Mouse (Mus musculus) c-Kit-negative CD71-positive TER-119-positive erythroid progenitor cells, embryonic 14.5 days (primary cell): ENCODE measurements around the gene A930009A15Rik.

ENCODE experiments used
- DNase-seq: peaks from one replicate; pipeline ENCODE4 v3.0.0-alpha.2; 2013; ENCODE audit warnings: low read depth, low spot score

The A930009A15Rik gene

DNA sequence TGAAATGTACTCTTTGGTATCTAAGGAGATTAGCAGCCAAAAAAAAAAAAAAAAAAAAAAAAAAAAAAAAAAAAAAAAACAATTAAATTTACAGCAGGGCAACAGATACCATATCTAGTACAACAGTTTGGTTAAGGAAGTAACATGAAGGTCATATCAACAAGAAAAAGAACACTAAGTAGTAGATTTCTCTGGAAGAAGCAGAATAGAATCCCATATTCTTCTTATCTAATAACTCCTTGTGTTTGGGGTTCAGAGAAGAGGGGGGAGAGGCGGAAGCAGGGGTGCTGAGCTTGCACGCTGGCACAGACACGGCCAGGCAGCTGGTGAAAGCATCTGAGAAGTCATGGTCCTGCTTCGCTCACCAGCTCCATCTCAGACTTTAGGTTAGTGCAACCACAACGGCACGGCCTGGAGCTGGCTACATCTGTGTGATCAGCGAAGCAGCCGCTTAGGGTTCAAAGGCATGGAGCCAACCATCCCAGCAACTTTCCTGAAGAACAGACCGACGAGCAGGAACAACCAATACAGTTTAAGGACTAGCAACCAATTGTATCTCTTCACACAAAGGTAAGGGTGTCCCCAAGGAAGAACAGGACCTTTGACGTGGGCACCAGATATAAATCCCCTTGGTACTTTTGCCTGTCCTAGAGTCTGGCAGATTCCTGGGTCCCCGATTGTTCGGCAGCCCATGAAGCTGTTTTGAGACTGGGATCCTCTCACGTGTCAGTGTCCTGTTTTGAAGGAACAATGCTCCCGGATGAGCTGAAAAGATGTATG is at the start of gene A930009A15Rik:
A930009A15Rik (plus strand) TSS at position 275 of the 780 bp plus-strand sequence.
- no peak for DNase-seq

DNA sequence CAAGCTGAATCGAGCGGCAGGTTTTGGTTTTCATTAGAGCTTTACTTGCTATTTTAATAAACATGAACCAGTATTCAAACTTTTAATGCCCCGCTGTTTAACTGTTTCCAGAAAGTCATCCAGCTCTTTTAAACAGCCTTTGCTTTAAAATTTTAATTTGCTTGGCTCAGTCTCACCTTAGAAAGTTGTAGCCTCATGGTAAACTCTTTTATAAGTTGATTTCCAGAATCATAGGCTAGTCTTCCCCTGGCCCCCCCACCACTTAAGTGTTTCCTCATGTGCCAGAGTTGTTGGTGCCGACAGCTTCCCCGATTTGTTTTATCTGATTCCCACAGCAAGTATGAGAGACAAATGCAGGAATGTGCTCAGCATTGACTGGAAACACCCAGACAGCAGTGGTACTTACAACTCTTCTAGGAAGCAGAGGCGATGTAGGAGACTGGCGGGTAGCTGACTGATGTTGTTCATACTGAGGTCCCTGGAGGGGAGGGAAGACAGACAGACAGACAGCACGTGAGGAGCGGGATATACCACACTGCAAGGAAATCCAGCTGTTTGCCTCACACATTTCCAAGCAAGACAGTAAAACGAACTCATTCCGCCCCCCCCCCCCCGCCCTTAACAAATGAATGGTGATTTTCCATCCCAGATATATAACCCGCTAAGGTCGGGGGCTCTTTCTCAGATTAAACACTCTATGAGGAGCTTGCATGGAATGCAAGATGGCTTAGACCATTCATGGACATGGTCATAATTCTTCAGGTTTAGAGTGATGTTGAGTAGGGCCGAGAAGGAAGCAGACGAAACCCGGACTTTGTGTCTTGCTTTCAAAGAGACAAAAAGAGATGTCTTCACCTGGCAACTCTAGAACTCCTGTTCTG is 49.3 kb upstream of the A930009A15Rik start:
- DNase-seq = no peak

DNA sequence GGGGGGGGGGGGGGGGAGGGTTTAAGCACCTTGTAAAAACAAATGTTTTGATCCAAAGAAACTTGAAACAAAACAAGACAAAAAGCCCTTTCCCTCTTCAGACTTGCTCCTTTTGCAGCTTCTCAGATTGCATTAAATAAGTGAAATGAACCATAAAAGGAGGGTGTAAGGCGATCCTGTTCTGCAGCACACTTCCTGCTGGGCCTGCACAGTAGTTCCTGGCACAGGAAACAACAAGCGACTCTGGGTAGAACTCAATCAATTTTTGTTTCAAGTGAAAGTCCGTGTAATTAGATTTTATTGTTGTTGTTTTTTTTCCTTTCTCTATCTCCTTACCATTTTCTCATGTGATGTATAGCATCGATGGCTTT is 48.7 kb upstream of the A930009A15Rik start:
- no peak for DNase-seq

DNA sequence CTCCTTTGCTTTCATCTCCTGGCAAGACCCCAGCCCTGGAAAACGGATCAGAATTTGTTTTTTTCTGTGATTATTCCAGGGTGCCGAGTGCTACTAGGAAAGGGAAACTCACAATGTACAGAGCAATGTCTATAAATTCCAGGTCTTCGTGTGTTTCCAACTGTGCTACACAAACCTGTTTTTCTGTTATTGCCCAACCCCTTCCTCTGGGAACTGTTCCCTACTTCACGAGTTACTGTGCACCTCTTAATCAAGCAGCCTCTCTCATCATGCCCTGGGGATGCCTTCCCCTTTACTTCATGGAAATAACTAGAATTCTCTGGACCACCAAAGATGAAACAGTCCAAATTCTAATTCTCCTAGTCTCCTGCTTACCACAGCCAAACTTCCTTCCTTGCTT is 40.9 kb upstream of the A930009A15Rik start:
- no peak for DNase-seq

DNA sequence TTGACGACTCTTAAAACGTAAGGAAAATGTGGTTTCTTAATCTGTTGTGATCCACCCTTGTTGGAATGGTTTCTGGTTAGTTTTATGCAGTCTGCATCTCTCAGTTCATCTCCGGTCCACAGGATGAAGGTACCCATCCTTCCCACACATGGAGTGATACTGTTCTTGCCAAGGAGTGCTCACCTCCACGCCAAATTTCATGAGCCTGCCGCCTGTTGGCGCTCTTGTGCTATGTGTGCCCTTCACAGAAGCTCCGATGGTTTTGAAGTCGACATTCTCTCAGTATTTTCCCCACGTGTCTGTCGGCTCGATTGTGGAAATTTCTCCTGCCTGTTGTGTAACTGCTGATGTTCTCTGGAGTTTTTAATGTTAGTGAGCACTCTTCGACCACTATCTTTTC is 40.0 kb upstream of the A930009A15Rik start:
- no peak for DNase-seq

DNA sequence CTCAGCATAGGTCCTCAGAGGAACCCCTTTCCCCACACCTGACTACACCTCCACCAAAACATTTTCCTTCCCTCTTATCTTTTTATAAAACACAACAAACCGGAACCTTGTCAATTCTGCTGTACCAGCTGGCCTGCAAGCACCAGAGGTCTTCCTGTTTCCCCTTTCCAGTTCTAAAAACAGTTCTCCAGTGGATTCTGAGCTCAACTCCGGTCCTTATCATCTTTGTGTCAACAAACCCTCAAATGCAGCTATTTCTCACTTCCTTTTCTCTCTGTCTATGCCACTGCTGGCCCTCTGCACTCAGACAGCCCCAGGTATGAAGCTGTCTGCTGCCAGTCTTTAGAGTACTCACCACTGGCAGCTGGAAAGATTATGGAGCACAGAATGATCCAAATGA is 39.0 kb upstream of the A930009A15Rik start:
- DNase-seq = no peak

DNA sequence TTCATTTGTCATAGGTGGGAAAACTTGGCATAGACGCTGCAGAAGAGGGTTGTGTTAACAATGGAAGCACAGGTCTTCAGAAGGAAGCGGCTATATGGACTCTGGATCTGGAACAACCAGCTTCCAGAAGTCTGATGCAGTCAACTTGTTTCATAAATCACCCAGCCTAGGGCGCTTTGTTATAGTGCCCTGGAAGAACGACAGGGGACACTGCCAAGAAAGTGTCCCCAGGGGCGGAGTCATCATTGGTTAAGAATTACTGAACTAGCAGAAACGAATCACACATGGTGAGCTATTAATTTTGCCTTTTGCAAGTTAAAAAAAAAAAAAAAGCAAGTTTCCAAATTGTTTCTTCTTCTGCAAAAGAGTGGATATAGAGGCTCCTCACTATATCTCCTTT is 26.9 kb upstream of the A930009A15Rik start:
- DNase-seq = no peak

DNA sequence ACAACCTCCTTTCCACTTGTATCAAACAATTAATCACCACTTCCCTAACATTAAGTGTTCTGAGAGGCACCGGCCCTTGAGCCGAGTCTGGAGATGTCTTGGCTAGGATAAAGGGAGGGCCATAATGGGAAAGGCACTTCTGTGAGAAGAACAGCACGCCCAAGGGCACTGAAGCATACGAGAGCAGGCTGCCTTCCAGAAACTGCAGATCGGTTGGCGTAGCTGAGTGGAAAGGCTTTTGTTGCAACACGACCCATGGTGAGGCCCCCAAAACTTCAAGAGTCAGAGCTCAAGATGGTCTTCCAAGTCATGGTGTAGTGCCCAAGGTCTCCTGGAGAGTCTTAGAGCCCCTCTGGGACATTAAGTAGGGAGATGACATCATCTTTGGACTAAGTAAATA is 19.5 kb upstream of the A930009A15Rik start:
- DNase-seq = no peak

DNA sequence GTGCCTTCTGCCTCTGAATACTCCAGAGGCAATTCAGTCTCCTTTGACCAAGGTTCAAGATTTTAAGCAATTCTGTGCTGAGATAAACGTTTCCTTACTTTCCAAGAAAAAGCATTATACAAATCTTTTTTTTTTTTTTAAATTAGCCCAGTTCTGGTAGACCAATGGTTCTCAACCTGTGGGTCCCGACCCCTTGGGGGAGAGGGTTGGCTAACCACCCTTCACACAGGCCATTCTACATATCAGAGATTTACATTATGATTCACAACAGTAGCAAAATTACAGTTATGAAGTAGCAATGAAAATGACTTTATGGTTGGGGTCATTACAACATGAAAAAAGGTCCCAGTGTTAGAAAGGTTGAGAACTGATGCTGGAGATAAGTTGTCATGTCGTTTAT is 18.7 kb upstream of the A930009A15Rik start:
- DNase-seq = no peak

DNA sequence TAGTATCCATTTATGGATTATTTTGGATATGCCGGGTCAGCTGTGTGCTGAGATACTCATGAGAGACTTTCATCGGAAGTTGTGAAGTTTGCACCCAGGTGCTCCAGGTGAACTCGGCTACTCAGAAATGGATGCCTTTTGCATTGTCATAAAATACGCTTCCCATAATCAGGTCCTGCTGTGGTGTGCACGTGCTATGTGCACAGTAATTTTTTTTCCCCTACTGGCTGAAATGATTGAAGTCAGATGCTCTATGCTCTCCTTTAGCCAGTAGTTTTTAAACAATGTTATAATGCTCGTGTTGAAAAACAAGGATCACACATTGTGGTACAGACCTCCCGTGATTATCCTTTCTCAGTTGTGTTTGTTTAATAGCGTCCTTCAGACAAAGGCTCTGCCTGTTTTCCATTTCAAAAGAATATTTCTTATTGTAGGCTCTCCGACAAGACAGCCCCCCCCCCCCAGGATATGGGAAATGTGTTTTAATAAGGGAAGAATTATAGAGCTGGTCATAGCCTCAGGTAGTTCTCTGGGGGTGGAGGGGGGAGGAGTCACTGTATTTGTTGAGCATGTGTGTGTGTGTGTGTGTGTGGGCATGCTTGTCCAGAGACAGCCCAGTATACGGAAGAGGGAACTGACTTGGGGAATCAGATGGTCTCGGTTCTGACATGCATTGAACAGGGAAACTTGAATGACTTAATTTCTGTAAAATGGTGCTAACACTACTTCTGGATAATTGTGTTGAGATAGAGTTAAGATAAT is 16.3 kb upstream of the A930009A15Rik start:
- DNase-seq = no peak

DNA sequence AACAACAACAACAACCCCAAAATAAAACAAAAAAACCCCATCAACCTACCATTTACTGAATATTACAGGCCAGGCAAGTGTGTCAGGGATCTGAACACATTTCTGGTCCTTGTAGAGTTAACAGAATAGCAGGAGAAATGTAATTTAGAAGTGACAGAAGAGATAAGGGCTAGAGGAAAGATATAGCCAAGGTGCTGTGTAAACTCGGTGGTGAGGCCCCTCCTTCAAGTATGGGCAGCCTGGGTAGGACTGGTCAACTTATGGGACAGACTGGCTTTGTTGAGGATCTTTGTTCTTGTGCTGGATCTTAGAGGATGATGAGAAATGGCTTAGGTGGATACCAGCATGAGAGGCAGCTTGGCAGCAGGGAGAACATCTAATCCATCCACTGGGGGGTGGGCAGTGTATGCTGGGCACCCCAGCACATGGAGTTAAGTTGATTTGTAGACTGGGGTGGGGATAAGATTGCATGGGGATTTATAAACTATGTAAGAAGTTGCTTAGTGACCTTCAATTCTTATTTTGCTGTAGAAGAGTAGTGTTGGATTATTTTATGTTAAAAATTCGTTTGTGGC is 14.5 kb upstream of the A930009A15Rik start:
- no peak for DNase-seq

DNA sequence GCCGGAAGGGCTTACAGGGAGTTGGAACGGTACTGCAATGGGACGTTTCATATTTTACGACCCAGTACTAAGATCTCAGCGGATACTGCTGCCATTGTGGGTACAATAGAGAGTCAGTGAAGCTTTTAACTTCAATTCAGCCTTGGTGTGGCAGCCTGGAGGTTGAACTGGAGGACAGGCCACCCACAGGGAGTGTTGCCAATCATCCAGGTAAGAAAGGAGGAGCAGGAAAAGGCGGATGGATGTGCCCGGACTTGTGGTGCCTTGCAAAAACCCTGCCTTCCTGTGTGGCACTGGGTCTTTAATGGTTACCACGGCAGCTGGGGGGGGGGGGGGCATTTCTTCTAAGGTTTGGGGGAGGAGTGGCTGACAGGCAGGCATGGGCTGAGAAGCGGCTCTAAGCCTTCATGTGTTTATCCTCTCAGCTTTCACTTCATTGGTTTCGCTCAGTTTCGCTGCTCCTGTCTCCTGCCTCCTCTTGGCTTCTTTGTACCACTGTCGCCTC is 13.0 kb upstream of the A930009A15Rik start:
- no peak for DNase-seq

DNA sequence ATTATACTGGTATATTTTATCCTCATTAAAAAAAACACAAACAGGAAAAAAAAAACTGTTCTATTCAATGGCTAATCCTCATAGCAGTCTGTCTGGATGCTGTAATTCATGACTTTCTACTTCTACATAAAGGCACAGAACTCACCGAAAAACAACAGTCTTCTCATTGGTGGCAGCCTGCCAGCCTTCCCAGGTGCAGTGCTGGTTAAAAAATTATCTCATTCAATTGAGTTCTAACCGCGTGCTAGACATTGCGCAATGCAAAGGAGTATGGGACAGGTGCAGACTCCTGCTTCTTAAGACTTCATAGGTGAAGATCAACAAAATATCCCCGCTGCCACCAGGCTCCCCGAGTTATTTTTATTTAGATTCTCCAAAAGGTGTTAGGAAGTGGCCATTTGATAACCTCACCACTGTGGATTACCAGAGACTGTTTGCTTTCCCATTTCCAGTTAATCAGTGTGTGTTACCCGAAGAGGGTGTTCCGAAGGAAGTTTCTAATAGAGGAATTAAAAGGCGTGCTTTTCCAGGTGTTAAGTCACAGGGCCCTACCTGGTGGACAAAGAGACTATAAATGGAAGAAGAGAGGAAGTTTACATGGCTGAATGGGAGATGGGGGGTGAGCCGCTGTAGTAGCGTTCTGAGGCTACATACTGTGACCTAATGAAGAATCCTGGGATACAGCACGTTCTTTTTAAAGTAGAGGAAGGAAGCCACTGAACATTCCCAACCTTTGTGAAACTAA is 8.5 kb upstream of the A930009A15Rik start:
- DNase-seq = no peak

DNA sequence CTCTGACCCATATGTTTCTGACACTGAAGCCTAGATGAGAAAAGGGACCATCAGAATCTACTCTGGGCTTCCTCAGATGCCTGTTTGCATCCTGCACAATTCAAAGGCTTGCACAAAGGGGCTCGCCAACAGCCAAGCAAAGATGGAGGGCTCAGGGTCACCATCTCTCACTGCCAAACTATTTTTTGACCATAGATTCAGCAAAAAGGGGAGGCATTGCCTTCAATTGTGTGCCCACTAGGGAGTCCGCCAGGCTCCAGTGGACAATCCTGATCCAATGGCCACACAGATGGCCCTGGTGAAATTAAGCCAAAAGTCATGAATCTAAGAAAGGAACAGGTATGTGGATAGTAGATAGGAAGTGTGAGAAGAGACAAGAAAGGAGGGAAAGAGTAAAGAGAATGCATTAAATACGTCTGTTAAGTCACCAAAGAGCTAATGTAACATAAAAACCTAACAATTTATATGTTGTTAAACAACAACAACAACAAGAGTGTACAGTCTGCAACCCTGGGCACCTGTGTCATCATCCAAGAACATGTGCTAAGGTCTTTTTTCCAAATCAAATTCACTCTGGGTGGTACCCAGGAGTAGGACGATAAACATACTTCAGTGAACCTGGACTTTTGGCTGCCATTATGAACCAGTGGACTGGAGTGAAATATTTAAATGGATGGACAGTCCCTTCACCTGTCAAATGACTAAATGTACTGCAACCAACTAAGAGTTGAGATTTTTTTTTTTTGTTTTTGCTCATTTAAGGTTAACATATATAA is 6.7 kb upstream of the A930009A15Rik start:
- no peak for DNase-seq

DNA sequence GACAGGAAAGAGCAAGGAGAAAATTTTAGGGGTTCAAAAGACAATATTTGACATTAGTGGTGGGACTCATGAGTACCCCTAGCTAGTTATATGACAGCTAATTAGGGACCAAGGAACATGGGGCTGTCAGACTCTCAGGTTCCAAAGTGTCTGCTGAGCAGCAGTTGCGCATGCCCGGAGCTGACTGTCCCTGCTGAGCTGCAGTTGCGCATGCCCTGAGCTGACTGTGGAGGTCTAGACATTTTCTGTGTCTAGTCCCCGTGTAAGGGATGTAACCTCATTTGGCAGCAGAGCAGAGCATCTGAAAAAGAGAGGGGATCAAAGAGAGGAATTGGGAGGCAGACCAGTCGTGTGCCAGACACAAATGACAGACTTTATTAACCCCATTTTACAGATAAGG is 5.8 kb upstream of the A930009A15Rik start:
- no peak for DNase-seq

DNA sequence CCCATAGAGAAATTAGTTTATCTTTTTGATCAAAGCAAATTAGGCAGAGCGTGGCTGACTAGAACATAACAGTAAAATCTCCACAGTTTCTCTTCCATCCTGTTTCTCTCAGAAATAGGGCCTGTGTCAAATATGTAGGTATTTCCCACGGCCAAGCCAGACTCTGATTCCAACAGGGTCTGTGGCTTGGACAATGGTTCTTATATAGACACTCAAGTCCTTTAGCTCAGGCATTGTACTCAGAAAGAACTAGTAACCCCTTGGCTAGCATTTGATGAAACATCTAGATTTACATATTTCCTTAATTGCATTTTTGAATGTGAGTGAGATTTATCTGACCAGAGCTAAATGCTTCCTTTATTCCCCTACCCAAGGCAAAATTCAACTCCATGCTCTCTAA is 791 bp downstream of the A930009A15Rik start:
- DNase-seq = no peak

DNA sequence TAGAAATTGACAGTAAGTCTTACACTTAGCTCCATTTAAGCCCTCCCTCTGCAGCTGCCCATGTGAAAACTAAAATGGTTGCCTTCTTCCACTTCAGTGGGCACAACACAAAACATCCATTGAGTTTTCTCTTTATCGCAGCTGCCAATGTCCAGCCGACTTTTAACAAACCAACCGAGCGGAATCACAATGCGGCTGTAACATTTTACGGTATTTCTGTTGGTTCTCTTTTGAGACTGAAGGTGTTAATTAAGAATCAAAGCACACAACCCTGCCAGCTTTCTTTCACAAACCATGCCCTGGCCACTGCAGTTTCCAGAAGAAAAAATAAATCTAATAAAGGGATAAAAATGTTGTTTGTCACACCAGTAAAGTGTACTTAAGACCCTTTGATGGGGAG is 1.5 kb downstream of the A930009A15Rik start:
- no peak for DNase-seq

DNA sequence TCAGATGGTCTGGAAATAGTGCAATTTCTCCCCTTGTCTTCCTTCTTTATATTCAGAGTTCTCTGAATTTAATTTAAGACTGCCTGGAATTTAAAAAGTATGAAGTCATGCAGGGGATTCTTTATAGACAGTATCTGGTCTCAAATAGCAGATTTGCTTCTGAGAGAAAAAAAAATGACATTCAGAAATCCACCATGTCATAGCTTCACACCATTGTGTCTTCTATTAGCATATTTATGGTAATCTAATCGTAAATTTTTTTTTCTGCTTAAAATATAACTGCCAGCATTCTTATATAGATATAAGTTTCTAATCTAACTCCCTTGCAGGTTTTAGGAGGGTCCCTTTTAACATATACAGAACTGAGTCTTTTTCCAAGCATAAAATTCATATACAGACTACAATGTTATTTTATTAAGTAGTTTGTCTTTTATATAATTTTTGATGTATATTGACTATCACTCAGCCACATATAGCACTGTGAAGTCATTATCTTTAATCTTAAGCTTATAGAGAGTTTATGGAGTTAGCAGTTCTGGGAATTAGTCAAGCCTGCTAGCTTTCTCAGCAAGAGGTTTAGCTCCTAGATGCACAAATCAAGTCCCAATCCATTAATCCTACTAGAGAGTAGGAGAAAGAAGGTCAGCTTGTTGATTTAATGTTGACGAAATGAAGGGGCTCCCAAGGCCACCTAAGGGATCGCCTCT is 2.1 kb downstream of the A930009A15Rik start:
- no peak for DNase-seq

DNA sequence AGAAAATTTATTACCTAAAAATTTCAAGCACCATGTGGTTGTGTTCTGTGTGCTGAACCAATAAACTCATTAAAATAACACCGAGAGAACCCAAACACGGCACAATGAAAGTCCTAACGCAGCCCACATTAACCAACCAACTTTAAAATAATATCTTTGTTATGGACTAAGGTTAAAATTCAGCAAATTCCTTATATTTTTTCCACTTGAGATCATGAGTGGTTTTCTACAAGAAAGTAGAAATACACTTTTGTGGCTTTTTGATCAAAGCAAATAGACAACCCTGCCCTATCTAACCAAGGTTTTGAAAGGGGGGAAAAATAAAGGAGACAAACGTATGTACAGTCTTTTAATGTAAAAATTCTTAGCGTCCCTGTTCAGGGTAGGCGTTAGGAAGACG is 9.3 kb downstream of the A930009A15Rik start:
- no peak for DNase-seq

DNA sequence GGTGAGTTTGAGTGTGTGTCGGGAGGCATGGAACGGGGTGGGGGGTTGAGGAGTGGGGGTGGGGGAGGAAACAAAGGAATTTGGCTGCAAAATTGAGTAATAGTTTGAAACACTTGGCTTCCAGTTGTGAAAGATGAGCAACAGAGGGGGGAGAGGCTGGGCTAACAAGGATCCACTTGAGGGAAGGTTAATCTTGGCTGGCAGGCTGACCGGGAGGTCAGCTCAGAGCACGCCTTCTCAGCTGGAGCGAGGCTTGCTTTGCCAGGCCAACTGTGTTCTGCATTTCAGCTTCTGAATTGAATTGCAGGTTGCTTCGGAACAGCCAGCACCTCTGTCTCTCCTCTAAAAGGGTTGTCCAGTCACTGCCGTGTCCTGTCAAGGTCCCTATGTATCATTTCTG is 9.7 kb downstream of the A930009A15Rik start:
- no peak for DNase-seq
